In genomic region chr2:32191872-32192507, GRCm38 (mm10) we compare ENCODE assay signal across 7 mouse cellular contexts. TPM values are rescaled to one million over a fixed set of nuclear protein-coding genes. Genes with fewer than 3 reads are reported as not detected.
A peak's percentile ranks its signal among the peaks of the same experiment; 100 is the strongest.
DNase-seq lines count a peak whose midpoint lies in the region; ATAC-seq lines count a peak whose summit lies in the region.

No protein-coding gene starts in this region.

- H3K4me1 ChIP-seq in kidney, embryonic 14.5 days (ENCODE audit: control insufficient read depth, insufficient read depth, low read length), result 0 out of 2 replicates have a peak, but pooled peaks cover 3% of the 10 kb centered on the region

- no peaks in the 10 kb centered on the region for H3K9me3 ChIP-seq in kidney, embryonic 14.5 days (ENCODE audit: control insufficient read depth, low read length)

- ATAC-seq in kidney, embryonic 14.5 days (ENCODE audit: low FRiP score, low TSS enrichment), result peak; percentile 21; the same call in 1 of the 2 replicates
- peak; percentile 81 for ATAC-seq in megakaryocyte progenitor cell, adult 5-6 weeks (replicated peaks; ENCODE audit: poor library complexity)

- H3K4me3 ChIP-seq in kidney, embryonic 14.5 days (ENCODE audit: low read length), result no peak overlapping the region

- no peak overlapping the region for H3K4me2 ChIP-seq in kidney, embryonic 14.5 days (replicated peaks; ENCODE audit: low read depth, low read length)

- H3K9ac ChIP-seq in kidney, embryonic 14.5 days (ENCODE audit: low read depth, low read length), result no peak overlapping the region

- H3K27ac ChIP-seq in kidney, embryonic 14.5 days (ENCODE audit: low read depth, low read length), result no peak overlapping the region

- H3K27me3 ChIP-seq in kidney, embryonic 14.5 days (ENCODE audit: control insufficient read depth, insufficient read depth, low read length), result no peaks in the 10 kb centered on the region

- 85% methylated on average over 16 of the region's 18 CpGs for WGBS in kidney, embryonic 14.5 days

- peak; percentile 54 for DNase-seq in right cerebral cortex, postnatal 4 days
- no peak for DNase-seq in right cerebral cortex, adult 18-20 months
- DNase-seq in adrenal gland, adult 18-20 months (ENCODE audit: low spot score in 2 of 2), result peak; percentile 38 to 55
- peak; percentile 51 for DNase-seq in embryo, embryonic 11 days
- peak; percentile 92 for DNase-seq in thymus, postnatal 4 days

- H3K36me3 ChIP-seq in kidney, embryonic 14.5 days (ENCODE audit: control insufficient read depth, insufficient read depth, low read length), result peaks cover 93% of the 10 kb centered on the region

RNA-seq across cellular contexts. Expression of gene Prrc2b, which starts 41.1 kb away (rescaled TPM):
- 100 to 1,000 TPM in 1 of 2 experiments, 10 to 100 TPM in 1; 94.4 to 102 TPM for total RNA-seq in adrenal gland, adult 18-20 months (2021)
- 65.8 and 73.1 TPM in 2 replicates for polyA plus RNA-seq in kidney, embryonic 14.5 days (2014; fragmentation: Nextera tagmentation; extraction: Ambion mirVana)
- total RNA-seq in megakaryocyte progenitor cell, adult 5-6 weeks (2015), result 37.5 and 37.8 TPM in 2 replicates
- total RNA-seq in megakaryocyte progenitor cell, adult 5-6 weeks (2017), result 16.6 and 18.2 TPM in 2 replicates

RNA-seq across cellular contexts. Expression of gene Pomt1, which starts 44.4 kb away (rescaled TPM):
- total RNA-seq in adrenal gland, adult 18-20 months (2021), result 10 to 100 TPM; 33.5 to 38.7 TPM
- 22.3 and 24.4 TPM in 2 replicates for polyA plus RNA-seq in kidney, embryonic 14.5 days (2014; fragmentation: Nextera tagmentation; extraction: Ambion mirVana)
- 18.5 and 18.8 TPM in 2 replicates for total RNA-seq in megakaryocyte progenitor cell, adult 5-6 weeks (2015)
- 32.2 and 32.6 TPM in 2 replicates for total RNA-seq in megakaryocyte progenitor cell, adult 5-6 weeks (2017)
